Mouse (Mus musculus) adrenal gland, postnatal 10 days (tissue): ENCODE measurements at regions not wholly inside any gene's neighbourhood (a gene's known extent, or its start where the extent isn't known, plus 50 kb on each side); places are given as distances from the start of the nearest gene placed in this dataset.

Experiments used
- DNase-seq: peaks from one replicate; pipeline ENCODE4 v3.0.0; 2021; ENCODE audit warnings: mixed read lengths

- DNase-seq = no peak
Measured at GRCm38 (mm10) chr5:50570701-50571100, 511.9 kb upstream of the Adgra3 start.

DNA sequence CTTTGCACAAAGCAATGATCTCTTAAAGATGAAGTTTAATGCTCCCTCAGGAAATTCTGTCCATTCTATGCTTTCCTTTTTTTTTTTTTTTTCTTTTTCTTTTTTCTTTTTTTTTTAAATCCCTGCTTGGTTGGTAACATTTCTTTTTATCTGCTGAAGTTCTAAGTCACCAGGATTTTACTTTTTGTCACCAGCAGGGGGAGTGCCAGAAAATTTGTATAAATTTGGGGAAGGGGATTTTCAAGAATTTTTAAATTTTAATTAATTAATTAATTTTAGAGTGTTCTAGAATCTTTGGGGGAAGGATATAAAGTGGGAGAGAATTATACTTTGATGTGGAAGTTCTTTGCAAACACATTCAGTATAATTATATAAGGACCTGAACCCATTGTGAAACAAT is 492.3 kb upstream of the Adgra3 start:
- DNase-seq = no peak

GRCm38 (mm10) chr5:50512539-50512938 is 453.7 kb upstream of the Adgra3 start:
- DNase-seq = no peak

- no peak for DNase-seq
Measured at GRCm38 (mm10) chr5:50509696-50510421, 451.1 kb upstream of the Adgra3 start.

- no peak for DNase-seq
Measured at GRCm38 (mm10) chr5:50490223-50490622, 431.4 kb upstream of the Adgra3 start.

- DNase-seq = peak; percentile 69
Measured at GRCm38 (mm10) chr5:50476985-50477384, 418.2 kb upstream of the Adgra3 start.

- DNase-seq = no peak
Measured at GRCm38 (mm10) chr5:50461491-50461890, 402.7 kb upstream of the Adgra3 start.

- peak; percentile 22 for DNase-seq
Measured at GRCm38 (mm10) chr5:50457621-50458020, 398.8 kb upstream of the Adgra3 start.

DNA sequence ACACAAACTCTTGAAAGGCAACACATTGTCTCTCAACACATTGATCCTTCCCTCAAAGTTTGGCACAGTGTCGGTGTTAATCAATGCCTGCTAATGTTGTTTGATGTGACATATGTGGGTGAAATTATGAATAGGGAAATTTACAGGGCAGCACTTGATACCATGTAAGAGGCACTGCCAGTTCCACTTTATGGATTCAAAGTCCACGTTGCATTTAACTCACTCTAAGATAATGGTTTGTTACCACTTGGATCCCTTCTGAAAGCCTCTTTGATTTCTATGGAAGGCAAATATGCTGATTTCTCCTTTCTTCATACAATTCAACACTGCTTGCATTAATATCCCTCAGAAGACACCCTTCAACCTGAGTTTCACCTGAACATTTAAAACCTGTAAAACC is 395.6 kb upstream of the Adgra3 start:
- no peak for DNase-seq

DNA sequence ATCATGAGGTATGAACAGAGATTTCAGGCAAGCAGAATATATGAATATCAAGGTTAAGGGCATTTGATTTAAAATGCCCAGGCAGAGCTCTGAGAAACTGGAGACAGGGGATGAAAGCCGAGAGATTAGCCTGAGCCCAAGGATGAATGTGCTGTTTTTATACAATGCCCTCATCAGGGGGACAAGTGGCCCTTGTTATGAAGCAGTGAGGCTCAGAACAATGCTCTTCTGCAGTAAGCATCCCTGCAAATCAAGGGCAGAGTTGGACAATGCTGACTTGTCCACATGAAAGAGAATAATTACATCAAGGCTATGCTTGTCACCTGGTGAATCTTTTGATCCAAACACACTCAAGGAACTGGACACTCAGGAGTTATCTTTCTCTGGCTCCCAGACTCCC is 348.1 kb upstream of the Adgra3 start:
- no peak for DNase-seq

GRCm38 (mm10) chr5:50406520-50406919 is 347.7 kb upstream of the Adgra3 start:
- no peak for DNase-seq
